In genomic region chr2:69585191-69585885, GRCm38 (mm10) we compare ENCODE assay signal across 7 mouse cellular contexts. TPM values are rescaled to one million over a fixed set of nuclear protein-coding genes. Genes with fewer than 3 reads are reported as not detected.
DNase-seq lines count a peak whose midpoint lies in the region; ATAC-seq and TF ChIP-seq lines count a peak whose summit lies in the region.

No protein-coding gene starts in this region.

- TF ChIP-seq POLR2A in lung, adult 2 months (IDR thresholded peaks at IDR 0.05; ENCODE audit: borderline replicate concordance, extremely low read depth, low read depth, low read length), result no peak

- H3K4me2 ChIP-seq in heart, embryonic 15.5 days, result peak overlapping the region; percentile 99
- H3K4me2 ChIP-seq in liver, postnatal 0 days (ENCODE audit: low read depth, low read length), result peak overlapping the region; percentile 77
- peak overlapping the region; percentile 100 for H3K4me2 ChIP-seq in stomach, embryonic 15.5 days

- H3K27ac ChIP-seq in heart, embryonic 15.5 days, result no peak overlapping the region
- no peak overlapping the region for H3K27ac ChIP-seq in liver, postnatal 0 days (ENCODE audit: low read depth)
- no peak overlapping the region for H3K27ac ChIP-seq in stomach, embryonic 15.5 days

- DNase-seq in lung, adult 2 months, result peak; percentile 30
- DNase-seq in lung, postnatal 25 days (ENCODE audit: low spot score), result no peak
- DNase-seq in embryo, embryonic 9.5 days (ENCODE audit: extremely low spot score), result peak; percentile 63
- peak; percentile 21 for DNase-seq in liver, postnatal 0 days
- DNase-seq in adrenal gland, postnatal 25 days, result no peak

- TF ChIP-seq EP300 in liver, postnatal 0 days (IDR thresholded peaks at IDR 0.05; ENCODE audit: low read depth), result no peak

- ATAC-seq in heart, embryonic 15.5 days (replicated peaks; ENCODE audit: insufficient number of reproducible peaks, insufficient read depth, low FRiP score, low read depth), result 0 out of 2 replicates have a peak, but pooled peaks have one; percentile 29
- ATAC-seq in liver, postnatal 0 days, result no peak
- ATAC-seq in stomach, embryonic 15.5 days (ENCODE audit: insufficient read depth, low FRiP score, low read depth), result peak; percentile 44; the same call in 1 of the 2 replicates

- H3K36me3 ChIP-seq in heart, embryonic 15.5 days, result no peaks in the 10 kb centered on the region
- H3K36me3 ChIP-seq in liver, postnatal 0 days (replicated peaks; ENCODE audit: insufficient read depth, low read length), result no peaks in the 10 kb centered on the region
- no peaks in the 10 kb centered on the region for H3K36me3 ChIP-seq in stomach, embryonic 15.5 days

- 1% methylated on average over 61 of the region's 61 CpGs for WGBS in lung, adult 2 months
- WGBS in heart, embryonic 15.5 days, result under 1% methylated on average over 61 of the region's 61 CpGs
- under 1% methylated on average over 61 of the region's 61 CpGs for WGBS in liver, postnatal 0 days (ENCODE audit: insufficient replicate concordance)
- WGBS in stomach, embryonic 15.5 days, result under 1% methylated on average over 61 of the region's 61 CpGs

- TF ChIP-seq CTCF in lung, adult 2 months (IDR thresholded peaks at IDR 0.05; ENCODE audit: insufficient read depth, low read length), result no peak
- no peak for TF ChIP-seq CTCF in liver, postnatal 0 days (IDR thresholded peaks at IDR 0.05; ENCODE audit: low read depth)

- peaks cover 59% of the 10 kb centered on the region for H3K27me3 ChIP-seq in heart, embryonic 15.5 days
- peaks cover 56% of the 10 kb centered on the region for H3K27me3 ChIP-seq in liver, postnatal 0 days (ENCODE audit: insufficient read depth, low read length)
- peaks cover 49% of the 10 kb centered on the region for H3K27me3 ChIP-seq in stomach, embryonic 15.5 days (replicated peaks)

- peaks cover 2% of the 10 kb centered on the region; the same call in 1 of the 2 replicates for H3K4me1 ChIP-seq in lung, adult 2 months (ENCODE audit: control insufficient read depth, insufficient read depth, low read length)
- H3K4me1 ChIP-seq in heart, embryonic 15.5 days (replicated peaks), result peaks cover 37% of the 10 kb centered on the region
- H3K4me1 ChIP-seq in liver, postnatal 0 days (ENCODE audit: insufficient read depth), result peaks cover 11% of the 10 kb centered on the region
- peaks cover 15% of the 10 kb centered on the region for H3K4me1 ChIP-seq in stomach, embryonic 15.5 days

- no peaks in the 10 kb centered on the region for H3K9me3 ChIP-seq in heart, embryonic 15.5 days (replicated peaks)
- no peaks in the 10 kb centered on the region for H3K9me3 ChIP-seq in liver, postnatal 0 days (ENCODE audit: low read length)
- no peaks in the 10 kb centered on the region for H3K9me3 ChIP-seq in stomach, embryonic 15.5 days

- H3K4me3 ChIP-seq in lung, adult 2 months (replicated peaks; ENCODE audit: extremely low read depth, low read depth, low read length), result peak overlapping the region; percentile 66
- H3K4me3 ChIP-seq in heart, embryonic 15.5 days, result peak overlapping the region; percentile 66
- H3K4me3 ChIP-seq in liver, postnatal 0 days (ENCODE audit: low read depth, low read length), result peak overlapping the region; percentile 49
- H3K4me3 ChIP-seq in stomach, embryonic 15.5 days (replicated peaks), result peak overlapping the region; percentile 52

- peak overlapping the region; percentile 50 for H3K9ac ChIP-seq in heart, embryonic 15.5 days
- no peak overlapping the region for H3K9ac ChIP-seq in liver, postnatal 0 days (replicated peaks)
- H3K9ac ChIP-seq in stomach, embryonic 15.5 days, result no peak overlapping the region

RNA-seq across cellular contexts. Expression of gene Lrp2, which starts 0.5 kb away (rescaled TPM):
- polyA plus RNA-seq in lung, adult 2 months (2012; rRNA removed), result 10.3 and 13.6 TPM in 2 replicates
- polyA plus RNA-seq in heart, embryonic 15.5 days (2015; fragmentation: Nextera tagmentation; extraction: Ambion mirVana), result 0.25 and 0.44 TPM in 2 replicates
- polyA plus RNA-seq in liver, postnatal 0 days (2015; fragmentation: Nextera tagmentation; extraction: Ambion mirVana), result 0.02 and 0.05 TPM in 2 replicates
- polyA plus RNA-seq in stomach, embryonic 15.5 days (2015; fragmentation: Nextera tagmentation; extraction: Ambion mirVana), result 0.78 and 1.1 TPM in 2 replicates
- 0.15 and 0.43 TPM in 2 replicates for total RNA-seq in adrenal gland, postnatal 25 days (2021)

Comparison
In these comparisons a context has a peak if more than half of its experiments do, and no peak if none do; other contexts are left out.
1. DNase-seq: peak in lung, adult 2 months (single experiment), embryo, embryonic 9.5 days (single experiment) and liver, postnatal 0 days (single experiment); none in lung, postnatal 25 days (single experiment) and adrenal gland, postnatal 25 days (single experiment).
2. Peak in every context shown above with its lines, with median percentiles within 50 percentile points of each other: H3K4me3 ChIP-seq and H3K4me2 ChIP-seq.